Mouse (Mus musculus): ENCODE results near the gene Sun2. TPM values are rescaled to one million over a fixed set of nuclear protein-coding genes. Genes with fewer than 3 reads are reported as not detected.

Gene Sun2
- polyA plus RNA-seq, 1 experiment from 2014 or later, result 5.3 TPM

GRCm38 (mm10) chr15:79742706-79743023, 329 bp upstream of the Sun2 start:
- ATAC-seq (ENCODE audit: insufficient number of reproducible peaks, low FRiP score, low TSS enrichment, low read depth) (peak; percentile 41; the same call in 1 of the 2 replicates), DNase-seq (ENCODE audit: low spot score) (no peak)
- WGBS, result 0% methylated on average over 23 of the region's 23 CpGs
- Histone ChIP-seq H3K4me2 (ENCODE audit: low read depth, severe bottlenecking) (peak overlapping the region; percentile 51), H3K36me3 (ENCODE audit: control insufficient read depth, insufficient read depth, low read length) (peaks cover 4% of the 10 kb centered on the region; the same call in 1 of the 2 replicates), H3K27ac (replicated peaks; ENCODE audit: low read depth, low read length) (no peak overlapping the region; the same call in 1 of the 2 replicates), H3K9ac (ENCODE audit: low read length) (peak overlapping the region; percentile 90), H3K4me1 (ENCODE audit: control insufficient read depth, insufficient read depth, low read length) (peaks cover 8% of the 10 kb centered on the region; the same call in 1 of the 2 replicates), H3K27me3 (ENCODE audit: control insufficient read depth, insufficient read depth, low read length) (no peaks in the 10 kb centered on the region), H3K9me3 (ENCODE audit: control insufficient read depth, low read length) (no peaks in the 10 kb centered on the region), H3K4me3 (ENCODE audit: low read depth, low read length) (peak overlapping the region; percentile 86)

DNA sequence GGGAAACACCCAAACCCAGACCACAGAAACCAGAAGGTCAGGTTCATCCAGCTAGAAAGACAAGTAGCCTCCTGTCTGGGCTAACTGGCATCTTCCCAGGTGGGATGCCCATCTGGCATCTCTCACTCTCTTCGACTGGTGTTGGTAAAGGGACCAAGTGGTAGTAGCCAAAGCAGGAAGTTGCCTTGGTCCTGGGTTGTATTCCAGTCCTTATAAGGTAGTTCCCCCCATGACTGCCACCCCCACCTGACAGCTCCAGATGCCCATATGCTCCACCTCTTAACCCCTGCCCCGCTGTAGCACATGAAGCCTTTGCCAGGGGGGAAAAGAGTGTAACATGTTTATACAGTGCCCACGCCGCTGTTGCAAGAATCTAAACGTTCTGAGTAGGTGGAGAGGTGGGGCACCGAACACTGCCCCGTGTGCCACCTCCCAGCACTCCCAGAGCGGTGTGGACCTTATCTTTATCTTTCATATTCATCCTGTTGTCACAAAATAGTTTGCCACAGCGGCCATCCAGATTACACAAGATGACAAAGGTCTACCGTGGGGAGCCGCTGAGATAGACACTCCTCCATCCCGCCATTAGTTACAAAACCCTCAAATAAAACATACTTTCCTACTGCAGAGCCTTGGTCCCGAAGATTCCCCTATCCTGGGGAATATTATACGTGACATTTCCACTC, 1.0 kb downstream of the Sun2 start:
- Histone ChIP-seq H3K4me2 (ENCODE audit: low read depth, severe bottlenecking) (peak overlapping the region; percentile 51), H3K9me3 (ENCODE audit: control insufficient read depth, low read length) (no peaks in the 10 kb centered on the region), H3K36me3 (ENCODE audit: control insufficient read depth, insufficient read depth, low read length) (peaks cover 11% of the 10 kb centered on the region), H3K9ac (ENCODE audit: low read length) (peak overlapping the region; percentile 90), H3K27me3 (ENCODE audit: control insufficient read depth, insufficient read depth, low read length) (no peaks in the 10 kb centered on the region), H3K27ac (replicated peaks; ENCODE audit: low read depth, low read length) (no peak overlapping the region), H3K4me3 (ENCODE audit: low read depth, low read length) (peak overlapping the region; percentile 86), H3K4me1 (ENCODE audit: control insufficient read depth, insufficient read depth, low read length) (peaks cover 8% of the 10 kb centered on the region; the same call in 1 of the 2 replicates)
- WGBS, result 43% methylated on average over 14 of the region's 14 CpGs
- ATAC-seq (ENCODE audit: insufficient number of reproducible peaks, low FRiP score, low TSS enrichment, low read depth) (no peak), DNase-seq (ENCODE audit: low spot score) (peak; percentile 25)

- Histone ChIP-seq H3K4me3 (ENCODE audit: low read depth, low read length) (no peak overlapping the region), H3K27me3 (ENCODE audit: control insufficient read depth, insufficient read depth, low read length) (no peaks in the 10 kb centered on the region), H3K9me3 (ENCODE audit: control insufficient read depth, low read length) (no peaks in the 10 kb centered on the region), H3K4me1 (ENCODE audit: control insufficient read depth, insufficient read depth, low read length) (peaks cover 8% of the 10 kb centered on the region; the same call in 1 of the 2 replicates), H3K9ac (ENCODE audit: low read length) (no peak overlapping the region), H3K27ac (replicated peaks; ENCODE audit: low read depth, low read length) (no peak overlapping the region), H3K36me3 (ENCODE audit: control insufficient read depth, insufficient read depth, low read length) (peaks cover 12% of the 10 kb centered on the region), H3K4me2 (ENCODE audit: low read depth, severe bottlenecking) (peak overlapping the region; percentile 51; the same call in 1 of the 2 replicates)
- no peak for ATAC-seq (ENCODE audit: insufficient number of reproducible peaks, low FRiP score, low TSS enrichment, low read depth)
- no peak for DNase-seq (ENCODE audit: low spot score)
- 79% methylated on average over 3 of the region's 3 CpGs for WGBS
Measured at GRCm38 (mm10) chr15:79740739-79741138, 1.6 kb downstream of the Sun2 start.

DNA sequence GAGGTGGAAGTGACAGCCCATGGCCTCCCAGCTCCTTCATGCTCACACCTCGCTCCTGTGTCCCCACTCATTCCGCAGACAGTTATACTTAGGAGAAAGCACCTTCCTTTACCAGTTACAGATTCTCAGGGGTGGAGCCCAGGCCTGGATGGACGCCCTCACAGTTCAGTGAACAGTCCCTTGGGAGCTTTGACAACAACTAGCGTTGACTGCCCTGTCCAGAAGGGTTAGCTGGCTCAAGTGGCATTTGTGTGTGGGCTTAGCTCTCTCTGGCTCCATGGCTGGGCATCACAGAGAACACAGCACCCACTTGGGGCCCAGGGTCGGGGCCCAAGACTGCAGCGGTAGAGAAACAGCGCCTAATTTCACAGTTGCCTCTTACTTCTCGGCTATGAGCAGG, 8.0 kb downstream of the Sun2 start:
- Histone ChIP-seq H3K27me3 (ENCODE audit: control insufficient read depth, insufficient read depth, low read length) (no peaks in the 10 kb centered on the region), H3K9me3 (ENCODE audit: control insufficient read depth, low read length) (no peaks in the 10 kb centered on the region), H3K36me3 (ENCODE audit: control insufficient read depth, insufficient read depth, low read length) (peaks cover 19% of the 10 kb centered on the region), H3K4me1 (ENCODE audit: control insufficient read depth, insufficient read depth, low read length) (no peaks in the 10 kb centered on the region), H3K4me2 (ENCODE audit: low read depth, severe bottlenecking) (no peak overlapping the region), H3K4me3 (ENCODE audit: low read depth, low read length) (no peak overlapping the region), H3K27ac (replicated peaks; ENCODE audit: low read depth, low read length) (no peak overlapping the region), H3K9ac (ENCODE audit: low read length) (no peak overlapping the region)
- 86% methylated on average over 8 of the region's 8 CpGs for WGBS
- ATAC-seq (ENCODE audit: insufficient number of reproducible peaks, low FRiP score, low TSS enrichment, low read depth) (no peak), DNase-seq (ENCODE audit: low spot score) (no peak)

DNA sequence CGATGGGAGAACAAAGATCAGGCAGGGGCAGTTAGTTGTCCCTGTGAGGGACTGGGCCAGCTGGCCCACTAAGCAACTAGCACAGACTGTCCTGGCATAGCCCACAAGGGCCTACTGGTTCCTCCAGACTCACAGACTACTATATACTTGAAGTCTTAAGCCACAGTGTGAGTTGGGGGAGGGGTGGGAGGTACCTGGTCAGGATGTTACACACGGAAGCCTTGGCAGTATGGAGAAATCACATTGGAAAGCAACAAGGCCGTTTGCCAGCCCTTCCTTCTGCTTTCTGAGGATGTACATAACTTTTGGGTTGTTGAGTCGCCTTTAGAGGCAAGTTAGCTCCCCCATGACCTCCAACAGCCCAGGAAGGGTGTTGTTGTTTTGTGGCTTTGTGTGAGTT, 8.7 kb downstream of the Sun2 start:
- Histone ChIP-seq H3K4me2 (ENCODE audit: low read depth, severe bottlenecking) (no peak overlapping the region), H3K36me3 (ENCODE audit: control insufficient read depth, insufficient read depth, low read length) (peaks cover 22% of the 10 kb centered on the region), H3K27ac (replicated peaks; ENCODE audit: low read depth, low read length) (no peak overlapping the region), H3K27me3 (ENCODE audit: control insufficient read depth, insufficient read depth, low read length) (no peaks in the 10 kb centered on the region), H3K9ac (ENCODE audit: low read length) (no peak overlapping the region), H3K9me3 (ENCODE audit: control insufficient read depth, low read length) (no peaks in the 10 kb centered on the region), H3K4me3 (ENCODE audit: low read depth, low read length) (no peak overlapping the region), H3K4me1 (ENCODE audit: control insufficient read depth, insufficient read depth, low read length) (no peaks in the 10 kb centered on the region)
- DNase-seq (ENCODE audit: low spot score) (no peak), ATAC-seq (ENCODE audit: insufficient number of reproducible peaks, low FRiP score, low TSS enrichment, low read depth) (no peak)
- 76% methylated on average over 4 of the region's 4 CpGs for WGBS

GRCm38 (mm10) chr15:79733192-79733591, 9.1 kb downstream of the Sun2 start:
- Histone ChIP-seq H3K27me3 (ENCODE audit: control insufficient read depth, insufficient read depth, low read length) (no peaks in the 10 kb centered on the region), H3K9me3 (ENCODE audit: control insufficient read depth, low read length) (no peaks in the 10 kb centered on the region), H3K36me3 (ENCODE audit: control insufficient read depth, insufficient read depth, low read length) (peaks cover 19% of the 10 kb centered on the region), H3K4me2 (ENCODE audit: low read depth, severe bottlenecking) (no peak overlapping the region), H3K4me1 (ENCODE audit: control insufficient read depth, insufficient read depth, low read length) (no peaks in the 10 kb centered on the region), H3K9ac (ENCODE audit: low read length) (no peak overlapping the region), H3K27ac (replicated peaks; ENCODE audit: low read depth, low read length) (no peak overlapping the region), H3K4me3 (ENCODE audit: low read depth, low read length) (no peak overlapping the region)
- 92% methylated on average over 8 of the region's 8 CpGs for WGBS
- ATAC-seq (ENCODE audit: insufficient number of reproducible peaks, low FRiP score, low TSS enrichment, low read depth) (no peak), DNase-seq (ENCODE audit: low spot score) (no peak)

DNA sequence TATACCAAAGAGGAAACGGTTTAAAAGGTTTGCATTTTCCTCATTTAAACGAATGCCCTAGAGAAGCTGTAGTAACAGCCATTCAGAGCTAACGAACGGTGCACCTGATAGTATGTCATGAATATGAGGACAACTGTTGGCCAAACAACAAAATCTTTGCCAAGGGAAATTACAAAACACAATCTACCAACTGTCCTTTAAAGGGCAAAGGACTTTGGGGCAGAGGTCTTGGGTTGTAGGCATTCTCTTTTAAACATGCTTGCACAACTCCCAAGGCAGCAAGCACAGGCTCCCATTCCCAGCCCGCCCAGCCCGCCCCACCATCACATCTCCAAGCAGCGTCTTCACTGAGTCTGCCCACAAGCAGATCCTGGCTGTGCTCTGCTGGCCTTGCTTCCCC, 10.8 kb downstream of the Sun2 start:
- Histone ChIP-seq H3K9ac (ENCODE audit: low read length) (no peak overlapping the region), H3K4me1 (ENCODE audit: control insufficient read depth, insufficient read depth, low read length) (no peaks in the 10 kb centered on the region), H3K4me3 (ENCODE audit: low read depth, low read length) (no peak overlapping the region), H3K4me2 (ENCODE audit: low read depth, severe bottlenecking) (no peak overlapping the region), H3K36me3 (ENCODE audit: control insufficient read depth, insufficient read depth, low read length) (peaks cover 11% of the 10 kb centered on the region; the same call in 1 of the 2 replicates), H3K27me3 (ENCODE audit: control insufficient read depth, insufficient read depth, low read length) (no peaks in the 10 kb centered on the region), H3K27ac (replicated peaks; ENCODE audit: low read depth, low read length) (no peak overlapping the region), H3K9me3 (ENCODE audit: control insufficient read depth, low read length) (no peaks in the 10 kb centered on the region)
- 87% methylated on average over 7 of the region's 7 CpGs for WGBS
- ATAC-seq (ENCODE audit: insufficient number of reproducible peaks, low FRiP score, low TSS enrichment, low read depth), result no peak
- no peak for DNase-seq (ENCODE audit: low spot score)

DNA sequence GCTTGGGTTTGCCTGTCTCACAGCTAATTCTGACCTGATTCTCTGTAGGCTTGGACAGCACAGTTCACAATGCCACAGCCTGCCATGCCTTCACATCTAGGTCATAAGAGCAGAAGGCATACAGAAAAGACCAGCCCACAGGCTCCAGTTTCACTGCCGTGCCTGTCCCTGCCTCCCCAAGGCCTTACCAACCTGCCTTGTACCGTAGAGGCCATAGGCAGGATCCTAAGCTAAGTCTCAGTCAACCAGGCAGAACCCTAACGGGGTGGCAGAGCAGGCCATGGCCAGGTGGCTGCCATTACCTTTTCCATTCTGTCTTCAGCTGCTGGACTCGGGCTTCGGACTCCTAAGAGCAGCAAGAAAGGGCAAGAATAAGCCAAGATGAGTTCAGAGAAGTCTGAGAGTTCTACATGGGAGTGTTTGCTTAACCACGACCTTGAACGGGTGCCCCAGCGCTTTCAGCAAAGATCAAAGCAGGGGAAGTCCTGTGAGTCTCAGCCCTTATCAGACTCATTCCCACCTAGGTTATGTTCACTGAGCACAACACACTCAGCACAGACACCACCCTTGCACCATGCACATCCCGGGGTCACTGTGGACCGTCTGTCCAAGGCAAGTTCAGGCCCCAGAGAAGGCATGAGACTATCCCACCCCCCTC, 13.5 kb downstream of the Sun2 start:
- no peak overlapping the region for H3K4me3 ChIP-seq (ENCODE audit: low read depth, low read length)
- H3K27me3 ChIP-seq (ENCODE audit: control insufficient read depth, insufficient read depth, low read length), result no peaks in the 10 kb centered on the region
- no peak overlapping the region for H3K9ac ChIP-seq (ENCODE audit: low read length)
- DNase-seq (ENCODE audit: low spot score) (no peak), ATAC-seq (ENCODE audit: insufficient number of reproducible peaks, low FRiP score, low TSS enrichment, low read depth) (no peak)
- no peak overlapping the region for H3K4me2 ChIP-seq (ENCODE audit: low read depth, severe bottlenecking)
- H3K27ac ChIP-seq (replicated peaks; ENCODE audit: low read depth, low read length), result no peak overlapping the region
- WGBS, result 88% methylated on average over 10 of the region's 10 CpGs
- H3K4me1 ChIP-seq (ENCODE audit: control insufficient read depth, insufficient read depth, low read length), result no peaks in the 10 kb centered on the region
- no peaks in the 10 kb centered on the region for H3K9me3 ChIP-seq (ENCODE audit: control insufficient read depth, low read length)
- peaks cover 8% of the 10 kb centered on the region; the same call in 1 of the 2 replicates for H3K36me3 ChIP-seq (ENCODE audit: control insufficient read depth, insufficient read depth, low read length)

Measured in limb, embryonic 11.5 days (tissue).